35 mouse cellular contexts compared by ENCODE assay signal in genomic region chr1:161781594-161781993, GRCm38 (mm10). TPM values are rescaled to one million over a fixed set of nuclear protein-coding genes. Genes with fewer than 3 reads are reported as not detected.
"Had no signal": no experiment of that assay in that cellular context is flagged by ENCODE, and none has a peak within 500 bp of the region (broad histone marks: within the 10 kb centered on the region; RNA-seq: fewer than 3 reads in every experiment).

No protein-coding gene starts in this region.

- H3K27ac ChIP-seq: embryonic facial prominence, embryonic 10.5 days; embryonic facial prominence, embryonic 12.5 days; embryonic facial prominence, embryonic 13.5 days; embryonic facial prominence, embryonic 15.5 days; forebrain, embryonic 10.5 days; forebrain, embryonic 12.5 days; forebrain, embryonic 13.5 days; forebrain, embryonic 15.5 days; gastrocnemius, adult 2 months; heart, adult 2 months had no signal

- H3K9ac ChIP-seq: embryonic facial prominence, embryonic 12.5 days; embryonic facial prominence, embryonic 13.5 days; embryonic facial prominence, embryonic 15.5 days; forebrain, embryonic 12.5 days; forebrain, embryonic 13.5 days; forebrain, embryonic 15.5 days; forebrain, postnatal 0 days had no signal

- DNase-seq: cerebellum, adult 8-10 months; cerebellum, adult 9-10 months; cerebellum, adult 9-11 months; cerebellum, postnatal 10 days; cerebellum, postnatal 14 days; cerebellum, postnatal 25 days; cerebellum, postnatal 36 days; embryo, embryonic 11 days; forebrain, postnatal 0 days; gastrocnemius, adult 2 months; gastrocnemius, postnatal 10 days; gastrocnemius, postnatal 14 days; gastrocnemius, postnatal 25 days; gastrocnemius, postnatal 36 days; heart, adult 11 months; heart, adult 18-20 months; heart, adult 2 months had no signal

- H3K4me3 ChIP-seq: embryonic facial prominence, embryonic 10.5 days; embryonic facial prominence, embryonic 12.5 days; embryonic facial prominence, embryonic 13.5 days; embryonic facial prominence, embryonic 15.5 days; erythroblast, embryonic 14.5 days; forebrain, embryonic 10.5 days; forebrain, embryonic 12.5 days; forebrain, embryonic 13.5 days; forebrain, embryonic 15.5 days; gastrocnemius, adult 2 months; heart, adult 2 months had no signal

- H3K9me3 ChIP-seq: embryonic facial prominence, embryonic 10.5 days; embryonic facial prominence, embryonic 12.5 days; embryonic facial prominence, embryonic 13.5 days; embryonic facial prominence, embryonic 15.5 days; forebrain, embryonic 10.5 days; forebrain, embryonic 12.5 days; forebrain, embryonic 13.5 days; forebrain, embryonic 15.5 days had no signal

- H3K27me3 ChIP-seq: embryonic facial prominence, embryonic 12.5 days; embryonic facial prominence, embryonic 13.5 days; embryonic facial prominence, embryonic 15.5 days; forebrain, embryonic 12.5 days; forebrain, embryonic 13.5 days; forebrain, embryonic 15.5 days had no signal

- ATAC-seq: forebrain, embryonic 13.5 days; forebrain, embryonic 14.5 days; forebrain, embryonic 15.5 days; forebrain, embryonic 16.5 days; forebrain, postnatal 0 days had no signal

- H3K4me1 ChIP-seq: embryonic facial prominence, embryonic 10.5 days; embryonic facial prominence, embryonic 12.5 days; embryonic facial prominence, embryonic 13.5 days; embryonic facial prominence, embryonic 15.5 days; forebrain, embryonic 10.5 days; forebrain, embryonic 12.5 days; forebrain, embryonic 13.5 days; forebrain, embryonic 15.5 days had no signal

- H3K36me3 ChIP-seq: embryonic facial prominence, embryonic 10.5 days; embryonic facial prominence, embryonic 12.5 days; embryonic facial prominence, embryonic 13.5 days; embryonic facial prominence, embryonic 15.5 days; forebrain, embryonic 10.5 days; forebrain, embryonic 12.5 days; forebrain, embryonic 15.5 days had no signal

- H3K4me2 ChIP-seq: embryonic facial prominence, embryonic 12.5 days; embryonic facial prominence, embryonic 13.5 days; embryonic facial prominence, embryonic 15.5 days; forebrain, embryonic 12.5 days; forebrain, embryonic 13.5 days; forebrain, embryonic 15.5 days had no signal

RNA-seq across cellular contexts. Expression of gene Fasl, which starts 6.7 kb away (rescaled TPM):
- total RNA-seq: common myeloid progenitor, adult 5-6 weeks; gastrocnemius, adult 18-20 months; gastrocnemius, adult 2 months; gastrocnemius, adult 8-10 months; gastrocnemius, postnatal 10 days; gastrocnemius, postnatal 14 days; gastrocnemius, postnatal 25 days; gastrocnemius, postnatal 36 days; gastrocnemius, postnatal 4 days; heart, adult 2 months; heart, adult 8-10 months had no signal
- polyA plus RNA-seq: embryonic facial prominence, embryonic 10.5 days; embryonic facial prominence, embryonic 11.5 days; embryonic facial prominence, embryonic 12.5 days; embryonic facial prominence, embryonic 13.5 days; embryonic facial prominence, embryonic 14.5 days; embryonic facial prominence, embryonic 15.5 days; erythroblast, embryonic 14.5 days; forebrain, embryonic 10.5 days; forebrain, embryonic 12.5 days; forebrain, embryonic 13.5 days; forebrain, postnatal 0 days had no signal
